Mouse (Mus musculus): ENCODE data around the gene Aym1.
A peak's percentile ranks its signal among the peaks of the same experiment; 100 is the strongest.
"Not testable (repeated sequence)": the region's sequence is repeated elsewhere in the genome, so short reads cannot be mapped to it uniquely, and the experiment has no call there.

The Aym1 gene

DNA sequence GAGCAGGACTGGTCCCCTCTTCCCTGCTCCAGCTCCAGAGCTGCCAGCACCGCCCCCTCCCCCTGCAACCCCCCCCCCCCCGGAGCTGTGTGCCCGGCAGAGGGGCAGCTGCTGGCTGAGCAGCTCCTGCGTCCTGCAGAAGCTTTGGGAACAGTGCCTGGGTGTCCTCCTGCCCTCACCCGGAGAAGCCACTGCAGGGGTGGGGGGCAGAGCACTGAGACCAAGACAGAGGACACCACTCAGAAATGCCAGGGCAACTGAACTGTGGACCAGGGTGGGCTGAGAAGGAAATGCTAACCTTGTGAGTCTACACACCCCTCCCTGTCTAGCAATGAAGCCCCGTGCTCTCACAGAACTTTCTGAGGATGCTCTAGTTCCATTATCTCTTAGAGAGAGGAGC lies at the start of gene Aym1:
Gene Aym1 (plus strand): TSS at position 109 of the 400 bp plus-strand sequence.
- DNase-seq (ENCODE audit: low spot score in 2 of 2), result no peak

DNA sequence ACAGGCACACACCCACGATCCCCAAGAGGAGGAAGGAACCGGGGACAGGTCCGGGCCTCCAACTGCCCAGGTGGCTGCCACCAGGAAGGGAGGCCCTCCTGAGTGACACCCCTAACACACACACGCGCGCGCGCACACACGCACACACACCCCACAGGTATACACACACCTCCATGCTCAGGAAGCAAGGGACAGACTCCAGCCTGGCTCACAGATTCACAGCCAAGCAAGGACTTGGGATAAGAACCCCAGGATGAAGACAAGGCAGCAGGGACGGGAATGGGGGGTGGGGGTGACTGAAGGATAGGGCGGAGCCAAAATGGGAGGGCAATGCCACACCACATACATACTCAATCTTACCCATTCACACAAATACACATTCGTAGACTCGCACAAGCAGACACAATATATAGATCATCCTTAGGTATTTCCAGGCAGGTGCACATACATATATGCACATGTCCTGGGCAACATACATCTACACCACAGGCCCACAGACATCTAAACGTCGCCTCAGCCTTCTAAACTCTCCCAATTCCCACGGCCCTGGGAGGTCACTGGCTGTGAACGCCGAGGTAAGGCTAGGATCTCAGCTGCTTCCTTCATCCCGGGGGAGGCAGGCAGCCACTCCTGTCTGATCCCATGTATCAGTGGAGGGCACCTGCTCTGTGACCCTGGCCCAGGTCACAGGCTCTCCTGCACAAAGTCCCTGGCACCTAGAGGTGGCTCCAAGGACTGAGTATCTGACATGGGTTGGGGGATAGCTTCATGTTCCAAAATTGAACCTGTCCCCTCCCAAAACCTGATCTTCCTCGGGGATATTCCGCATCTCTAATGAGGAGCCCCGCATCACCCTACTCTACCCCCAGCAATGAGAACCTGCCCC lies 47.4 kb upstream of the Aym1 start:
- DNase-seq (ENCODE audit: low spot score in 2 of 2), result no peak

DNA sequence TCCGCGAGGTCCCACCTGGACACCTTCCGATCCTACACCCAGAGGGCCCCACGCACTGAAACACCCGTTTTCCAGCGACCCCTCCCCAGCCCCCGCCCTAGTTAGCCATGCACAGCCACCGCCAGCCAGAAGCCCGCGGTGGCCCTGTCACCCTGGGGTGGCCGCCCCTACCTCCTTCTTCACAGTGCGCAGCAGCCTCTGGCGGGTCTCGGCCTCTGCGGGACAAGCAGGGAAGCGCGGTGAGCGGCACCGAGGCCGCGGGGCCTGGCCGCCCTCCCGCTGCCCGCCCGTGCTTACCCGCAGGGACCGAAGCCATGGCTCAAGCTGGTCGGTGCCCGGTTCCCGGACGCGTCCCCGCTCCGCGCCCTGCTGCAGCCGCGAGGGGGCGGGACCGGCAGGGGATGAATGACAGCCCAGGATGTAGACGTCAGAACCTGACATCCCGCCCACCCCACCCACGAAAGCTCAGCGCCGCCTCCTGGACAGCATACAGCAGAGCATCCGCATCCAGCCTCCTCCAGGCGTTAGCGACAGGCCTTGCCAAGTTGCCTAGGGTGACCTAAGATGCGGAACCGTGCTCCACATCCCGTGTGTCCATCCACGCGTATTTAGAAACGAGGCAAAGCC lies 46.6 kb upstream of the Aym1 start, which contains the start of gene Sgsm1:
Gene Sgsm1 (minus strand): TSS at position 410 of the 627 bp plus-strand sequence.
- peak; percentile 81 to 83 for DNase-seq (ENCODE audit: low spot score in 2 of 2)

DNA sequence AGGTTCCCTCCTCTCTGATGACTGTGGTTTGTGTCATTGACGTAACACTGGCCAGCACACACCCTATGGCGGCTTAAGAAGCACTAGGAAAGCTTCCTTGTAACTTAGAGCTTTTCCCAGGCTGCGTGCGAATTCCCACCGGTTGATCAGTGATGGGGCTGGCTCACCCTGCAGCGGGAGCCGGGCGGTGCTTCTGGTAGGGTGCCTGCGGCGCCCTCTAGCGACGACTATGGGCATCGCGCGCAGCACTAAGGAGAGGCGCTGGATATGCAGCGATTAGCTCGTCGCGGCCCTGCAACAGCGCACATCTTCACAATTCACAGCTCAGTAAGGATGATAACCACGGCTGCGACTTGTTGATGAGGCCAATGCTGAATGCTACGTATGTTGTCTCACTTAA lies 43.1 kb upstream of the Aym1 start:
- DNase-seq (ENCODE audit: low spot score in 2 of 2), result peak; percentile 91 to 94

DNA sequence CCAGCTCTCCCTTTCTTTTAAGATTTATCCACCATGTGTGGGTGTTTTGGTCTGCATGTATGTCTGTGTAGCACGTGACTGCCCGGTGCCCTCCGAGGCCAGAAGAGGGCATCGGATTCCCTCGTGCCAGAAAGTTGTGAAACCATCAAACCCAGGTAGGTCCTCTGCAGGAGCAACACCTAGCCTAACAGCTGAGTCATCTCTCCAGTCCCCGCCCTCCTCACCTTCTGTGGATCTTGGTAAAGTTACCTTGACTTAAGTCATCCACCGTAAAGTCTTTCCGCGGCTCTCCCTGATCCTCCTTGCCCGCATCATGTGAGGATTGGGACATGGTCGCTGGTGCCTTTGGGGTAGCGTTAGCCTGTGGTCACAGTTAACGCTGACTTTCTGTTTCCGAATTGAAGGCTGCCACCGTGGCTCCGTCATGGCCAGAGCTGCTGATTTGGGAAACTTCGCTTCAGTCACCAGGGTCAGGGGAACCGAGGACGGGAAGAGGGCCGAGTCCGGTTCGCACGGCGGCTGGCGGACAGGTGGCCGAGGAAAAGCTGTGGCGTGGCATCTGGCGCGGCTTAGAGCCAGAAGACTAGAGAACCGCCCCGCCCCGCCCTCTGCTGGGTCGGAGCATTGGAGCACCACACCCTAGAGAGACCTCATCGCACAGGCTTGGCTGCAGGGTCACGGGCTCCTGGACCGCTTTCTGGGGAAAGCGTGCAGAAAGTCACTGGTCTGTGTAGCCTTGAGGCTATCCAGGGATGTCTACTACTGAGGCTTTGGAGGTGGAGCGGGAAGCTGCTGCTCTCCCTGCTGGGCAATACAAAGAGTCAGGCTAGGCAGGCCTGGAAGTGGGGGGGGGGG lies 33.1 kb upstream of the Aym1 start:
- no peak for DNase-seq (ENCODE audit: low spot score in 2 of 2)

DNA sequence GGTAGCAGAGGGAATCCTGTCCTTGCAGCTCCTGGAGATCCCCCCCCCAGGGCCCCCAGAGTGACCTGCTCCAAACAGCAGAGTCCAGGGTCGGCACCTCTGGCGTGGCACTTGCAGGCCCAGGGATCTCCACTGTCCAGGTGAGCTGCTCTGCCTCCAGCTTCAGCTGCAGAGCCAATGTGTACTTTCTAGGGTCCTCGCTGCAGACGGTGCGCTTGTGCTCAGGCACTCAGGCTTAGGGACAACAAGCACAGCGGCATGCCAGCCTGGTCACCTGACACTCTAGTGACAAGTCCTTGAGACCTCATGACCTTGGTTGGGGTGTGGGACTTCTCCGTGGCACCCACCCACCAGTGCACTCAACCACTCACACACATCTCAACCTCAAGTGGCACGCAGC lies 27.6 kb upstream of the Aym1 start:
- DNase-seq (ENCODE audit: low spot score in 2 of 2), result no peak

DNA sequence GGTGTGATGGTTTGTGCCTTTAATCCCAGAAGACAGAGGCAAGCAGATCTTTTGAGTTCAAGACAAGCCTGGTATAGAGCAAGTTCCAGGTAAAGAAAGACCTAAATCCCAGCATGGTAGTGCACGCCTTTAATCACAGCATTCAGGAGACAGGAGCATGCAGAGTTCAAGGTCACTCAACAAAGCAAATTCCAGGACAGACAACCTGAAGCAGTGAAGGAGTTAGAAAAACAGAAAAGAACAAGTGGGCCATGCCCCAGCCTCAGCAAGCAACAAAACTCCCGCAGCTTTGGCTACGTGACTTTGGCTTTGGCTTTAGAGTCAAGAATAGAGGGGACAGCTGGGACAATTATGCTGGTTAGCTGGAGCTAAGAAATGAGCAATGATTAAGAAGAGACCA lies 26.9 kb upstream of the Aym1 start:
- no peak for DNase-seq (ENCODE audit: low spot score in 2 of 2)

DNA sequence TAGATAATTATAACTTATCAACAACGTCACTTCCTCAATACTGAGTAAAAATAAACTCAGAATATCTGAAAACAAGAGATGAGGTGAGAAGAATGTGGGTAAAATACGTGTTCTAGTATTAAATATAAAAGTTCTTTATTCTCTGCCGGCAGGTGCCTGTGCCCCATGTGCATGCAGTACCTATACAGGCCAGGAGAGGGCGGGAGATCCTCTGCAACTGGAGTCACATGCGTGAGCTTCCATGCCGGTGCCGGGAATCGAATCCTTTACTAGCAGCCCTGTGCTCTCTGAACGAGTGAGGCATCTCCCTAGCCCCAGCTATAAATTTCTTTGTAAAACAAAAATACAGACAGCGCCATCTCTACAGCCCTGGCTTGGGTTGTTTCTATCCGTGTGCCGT lies 24.9 kb upstream of the Aym1 start:
- DNase-seq (ENCODE audit: low spot score in 2 of 2), result no peak

DNA sequence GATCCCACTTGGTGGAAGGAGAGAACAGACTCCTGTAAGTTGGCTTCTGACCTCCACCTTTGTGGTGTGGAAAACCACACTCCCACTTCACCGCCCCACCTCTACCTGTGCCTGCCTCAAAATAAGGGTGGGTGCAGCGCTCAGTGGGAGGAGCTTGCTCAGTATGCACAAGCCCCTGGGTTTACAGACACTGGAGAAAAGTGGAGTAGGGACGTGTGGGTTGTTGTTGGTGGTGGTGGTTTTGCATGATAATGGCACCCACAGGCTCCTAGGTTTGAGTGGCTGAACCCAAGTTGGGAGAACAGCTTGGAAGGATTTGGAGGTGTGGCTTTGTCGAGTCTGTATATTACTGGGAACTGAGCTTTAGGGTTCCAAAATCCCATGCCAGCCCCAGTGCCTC lies 24.2 kb upstream of the Aym1 start:
- no peak for DNase-seq (ENCODE audit: low spot score in 2 of 2)

DNA sequence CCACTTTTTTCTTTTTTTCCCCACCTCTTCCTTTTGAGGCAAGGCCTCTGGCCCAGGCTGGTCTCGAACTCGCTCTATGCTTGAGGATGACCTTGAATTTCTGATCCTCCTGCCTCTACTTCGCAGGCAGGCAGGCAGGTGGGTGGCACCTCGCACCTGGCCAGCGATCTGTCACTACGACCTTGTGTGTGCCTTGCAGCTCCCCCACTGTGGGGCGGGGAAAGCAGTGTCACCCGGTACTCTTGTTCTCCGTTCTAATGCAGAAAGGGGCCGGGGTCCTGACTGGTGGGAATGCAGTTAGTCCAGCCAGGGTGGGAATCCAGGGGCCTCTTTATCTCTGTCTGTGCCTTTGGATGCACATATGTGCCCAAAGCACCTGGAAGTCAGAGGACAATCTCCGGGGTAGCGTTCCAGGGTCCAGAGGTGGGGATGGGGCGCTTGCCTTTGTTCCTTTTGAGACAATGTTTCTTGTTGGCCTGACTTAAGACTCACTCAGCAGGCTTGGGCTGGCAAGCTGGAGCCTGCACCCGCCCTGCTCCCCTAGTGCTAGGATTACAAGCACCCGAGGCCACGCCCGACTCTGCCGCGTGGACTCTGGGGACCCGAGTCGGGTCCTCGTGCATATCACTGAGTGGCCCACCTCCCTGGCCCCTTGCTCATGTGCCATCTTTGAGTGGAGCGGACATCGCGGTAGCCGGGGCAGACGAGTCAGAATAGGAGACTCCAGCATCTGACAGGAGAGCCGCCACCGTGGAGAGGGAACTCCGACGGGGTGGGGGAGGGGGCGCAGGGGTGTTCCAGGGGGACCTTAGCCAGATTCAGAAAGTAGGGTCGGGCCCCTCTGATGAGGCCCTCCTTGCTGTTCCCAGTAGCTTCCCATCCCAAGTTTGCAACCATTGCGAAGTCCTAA lies 22.2 kb upstream of the Aym1 start:
- DNase-seq (ENCODE audit: low spot score in 2 of 2), result no peak

DNA sequence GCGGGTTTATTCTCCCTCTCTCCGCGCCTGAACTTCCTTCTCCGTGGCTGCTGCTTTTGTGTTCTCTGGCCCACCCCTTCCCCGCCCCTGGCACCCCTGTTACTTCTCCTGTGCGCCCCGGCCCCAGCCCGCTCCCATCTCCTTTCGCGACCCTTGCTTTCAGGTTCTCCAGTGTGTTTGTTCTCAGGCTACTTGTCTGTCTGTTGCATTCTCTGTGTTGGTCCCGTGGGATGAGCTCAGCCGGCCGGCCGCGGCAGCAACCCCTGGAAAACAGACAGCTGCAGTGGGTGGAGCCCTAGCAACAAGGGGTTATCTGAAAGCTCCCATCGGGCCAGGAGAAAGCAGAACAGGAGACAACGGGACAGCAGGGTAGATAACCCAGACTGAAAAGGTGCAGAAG lies 21.4 kb upstream of the Aym1 start:
- DNase-seq (ENCODE audit: low spot score in 2 of 2), result no peak

DNA sequence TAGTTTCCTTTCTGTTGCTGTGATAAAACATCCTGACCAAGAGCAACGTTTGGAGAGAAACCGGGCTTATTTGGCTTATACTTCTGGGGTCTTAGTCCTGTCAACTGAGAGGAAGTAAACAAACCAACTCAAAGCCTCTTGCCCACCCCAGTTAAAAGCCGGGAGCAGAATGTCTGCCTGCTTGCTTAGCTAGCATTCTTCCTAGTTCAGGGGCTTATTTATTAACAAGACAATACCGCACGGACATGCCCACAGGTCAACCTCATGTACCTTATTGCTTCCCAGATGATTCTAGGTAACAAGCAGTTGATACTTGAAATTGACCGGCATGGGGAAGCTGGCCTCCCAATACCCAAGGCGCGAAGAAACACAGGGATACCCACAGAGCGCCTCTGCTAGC lies 20.8 kb upstream of the Aym1 start:
- DNase-seq (ENCODE audit: low spot score in 2 of 2), result no peak

DNA sequence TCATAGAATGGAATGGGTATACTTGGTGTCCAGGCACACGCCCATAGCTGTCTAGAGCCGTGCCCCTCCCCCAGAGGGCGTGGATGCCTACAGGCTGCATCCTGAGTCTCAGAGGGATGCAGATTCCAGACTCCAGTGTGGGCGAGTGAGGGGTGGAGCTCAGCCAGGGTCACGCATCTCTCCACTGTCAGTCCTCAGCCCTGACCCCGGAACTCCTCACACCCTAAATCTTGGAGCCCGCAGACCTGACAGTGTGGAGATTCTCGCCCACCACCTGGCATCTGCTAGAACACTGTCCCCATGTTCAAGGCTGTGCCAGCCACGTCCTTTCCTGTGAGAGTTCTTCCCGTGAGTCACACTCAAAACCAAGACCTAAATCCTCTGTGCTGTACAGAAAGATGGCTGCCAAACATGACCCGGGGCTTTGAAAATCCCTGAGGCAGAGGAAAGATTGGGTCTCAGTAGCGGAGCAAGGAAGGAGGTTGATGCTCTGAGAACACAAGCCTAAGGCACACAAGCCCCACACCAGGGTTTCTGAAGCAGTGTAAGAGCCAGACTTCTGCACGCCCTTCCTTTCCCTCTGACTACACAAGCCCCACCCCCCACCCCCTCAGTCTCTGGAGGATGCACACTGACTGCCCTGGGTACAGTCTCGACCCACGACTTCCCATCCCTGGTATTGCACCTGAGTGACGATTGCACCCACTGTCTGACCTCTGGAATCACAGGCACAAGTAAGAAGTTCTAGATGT lies 12.3 kb upstream of the Aym1 start:
- DNase-seq (ENCODE audit: low spot score in 2 of 2), result peak; percentile 37 to 51

DNA sequence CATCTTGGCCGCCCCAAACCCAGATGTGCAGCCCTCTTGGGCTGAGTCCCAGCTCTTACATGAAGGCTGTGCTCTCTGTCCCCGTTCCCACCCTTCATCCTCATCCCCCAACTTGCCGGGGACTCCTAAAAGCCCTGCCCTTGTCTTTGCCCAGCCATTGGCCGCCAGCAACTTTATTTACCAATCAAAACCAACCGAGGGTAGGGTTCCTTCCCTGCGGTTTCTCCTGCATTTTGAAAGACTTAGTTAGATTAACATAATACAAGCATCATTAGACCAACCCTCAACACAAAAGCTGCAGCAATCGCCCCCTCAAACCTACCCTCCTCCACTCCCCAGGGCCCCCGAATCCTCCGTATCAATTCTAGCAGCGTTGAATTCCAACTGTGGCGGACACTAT lies 11.3 kb upstream of the Aym1 start:
- DNase-seq (ENCODE audit: low spot score in 2 of 2), result no peak

DNA sequence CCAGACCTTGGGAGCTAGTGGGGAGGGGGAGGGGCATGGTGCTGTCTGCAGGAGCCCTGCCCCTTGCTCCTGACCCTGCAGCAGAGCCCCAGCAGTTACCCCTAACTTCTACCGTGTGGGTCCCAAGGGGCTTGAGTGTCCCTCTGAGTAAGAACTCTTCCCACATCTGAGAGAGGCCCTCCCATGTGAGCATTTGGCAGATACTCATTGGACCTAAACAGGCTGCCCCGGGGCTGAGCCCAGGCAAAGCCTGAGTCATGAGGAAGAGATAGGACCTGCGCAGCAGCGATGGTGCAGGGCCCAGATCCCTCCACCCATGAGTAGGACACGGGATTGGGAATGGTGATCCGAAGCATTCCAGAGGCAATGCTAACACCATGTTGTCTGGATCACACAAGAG lies 10.4 kb upstream of the Aym1 start:
- not testable (repeated sequence) for DNase-seq (ENCODE audit: low spot score in 2 of 2)

DNA sequence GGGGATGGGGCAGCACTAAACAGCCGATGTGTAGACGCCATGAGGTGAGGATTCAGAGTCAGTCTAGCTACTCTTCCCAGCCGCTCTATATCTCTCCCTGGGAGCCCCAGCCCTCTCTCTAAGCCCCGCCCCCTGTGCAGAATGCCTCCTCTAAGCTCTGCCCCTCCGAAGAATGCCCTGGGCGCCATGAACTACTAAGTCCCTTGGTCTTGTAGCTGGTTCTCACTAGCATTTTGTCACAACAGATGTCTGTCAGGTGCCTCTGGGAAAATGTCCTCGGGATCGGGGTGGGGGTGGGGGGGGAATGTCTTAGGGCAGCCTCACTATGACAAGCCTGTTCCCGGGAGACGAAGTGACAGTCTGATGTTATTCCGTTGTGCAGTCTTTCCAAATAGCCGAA lies 9.5 kb upstream of the Aym1 start:
- DNase-seq (ENCODE audit: low spot score in 2 of 2), result no peak

DNA sequence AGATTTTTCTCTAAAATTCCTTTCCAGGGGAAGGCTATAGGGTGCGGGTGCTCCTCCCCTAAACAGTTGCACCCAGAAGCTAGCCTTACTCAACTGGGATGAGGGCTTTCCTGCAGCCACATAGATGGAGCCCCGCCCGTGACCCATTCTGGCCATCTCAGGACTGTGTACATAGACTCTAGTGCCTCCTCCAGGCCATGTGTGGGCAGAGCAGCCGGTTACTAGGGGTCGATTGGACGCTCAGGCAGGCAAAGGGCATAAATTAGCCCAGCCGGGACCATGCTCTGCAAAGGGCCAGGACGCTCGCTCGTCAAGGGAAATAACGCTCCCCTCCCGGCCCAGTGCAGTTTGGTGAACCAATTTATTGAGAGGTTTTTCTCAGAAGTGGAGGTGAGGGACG lies 8.5 kb upstream of the Aym1 start:
- DNase-seq (ENCODE audit: low spot score in 2 of 2), result no peak

DNA sequence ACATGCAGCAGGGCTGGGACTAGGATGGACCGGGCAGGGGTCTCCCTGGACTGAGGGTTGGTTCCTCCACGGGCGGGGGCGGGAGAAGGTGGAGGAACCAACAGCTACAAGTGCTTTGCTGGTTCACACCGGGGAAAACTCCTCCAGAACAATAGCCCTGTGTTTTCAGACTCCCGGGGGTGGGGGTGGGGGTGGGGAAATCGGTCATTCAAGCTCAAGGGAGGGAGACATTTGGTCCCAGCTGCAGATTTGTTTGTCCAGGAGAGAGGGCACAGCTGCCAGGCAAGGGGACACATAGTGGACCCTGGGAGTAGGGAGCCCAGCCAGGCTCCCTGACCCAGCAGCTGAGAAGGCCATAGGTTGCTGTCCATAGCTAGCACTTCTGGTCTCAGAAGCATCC lies 7.9 kb upstream of the Aym1 start:
- no peak for DNase-seq (ENCODE audit: low spot score in 2 of 2)

DNA sequence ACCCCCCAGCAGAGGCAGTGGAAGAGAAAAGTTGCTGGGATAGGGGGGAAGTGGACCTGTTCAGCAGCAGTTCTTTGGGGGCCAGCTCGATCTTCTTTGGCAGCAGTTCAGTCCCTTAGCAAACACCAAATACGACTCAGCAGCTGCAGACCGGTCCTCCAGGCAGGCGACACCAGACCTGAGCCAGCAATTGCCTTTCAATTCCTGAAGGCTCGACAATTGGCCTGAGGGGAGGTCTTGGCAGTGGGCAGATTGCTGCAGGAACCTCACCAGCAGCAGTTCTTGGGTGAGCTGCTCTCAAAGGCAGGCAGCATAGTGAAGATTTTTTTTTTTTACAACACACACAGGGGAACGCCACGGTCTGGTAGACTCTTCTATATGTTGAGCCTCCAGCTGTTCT lies 7.3 kb upstream of the Aym1 start:
- DNase-seq (ENCODE audit: low spot score in 2 of 2), result no peak

DNA sequence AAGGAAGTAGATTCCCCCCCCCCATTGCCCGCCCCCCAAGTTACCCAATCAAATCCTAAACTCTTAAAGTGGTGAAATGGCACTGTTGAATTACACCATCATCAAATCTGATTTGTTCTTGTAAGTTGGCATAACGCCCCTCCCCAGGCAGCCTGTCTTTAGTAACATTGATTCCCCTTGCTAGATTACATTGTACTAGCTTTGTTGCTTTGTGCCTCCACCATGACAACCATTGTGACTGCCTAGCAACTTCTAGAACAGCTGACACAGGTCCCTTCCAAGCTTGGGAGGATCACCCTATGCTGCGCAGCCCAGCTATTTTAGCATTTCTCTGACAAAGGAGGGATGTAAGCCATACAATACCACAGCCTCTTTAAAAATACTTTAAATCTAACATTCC lies 5.3 kb upstream of the Aym1 start:
- no peak for DNase-seq (ENCODE audit: low spot score in 2 of 2)

DNA sequence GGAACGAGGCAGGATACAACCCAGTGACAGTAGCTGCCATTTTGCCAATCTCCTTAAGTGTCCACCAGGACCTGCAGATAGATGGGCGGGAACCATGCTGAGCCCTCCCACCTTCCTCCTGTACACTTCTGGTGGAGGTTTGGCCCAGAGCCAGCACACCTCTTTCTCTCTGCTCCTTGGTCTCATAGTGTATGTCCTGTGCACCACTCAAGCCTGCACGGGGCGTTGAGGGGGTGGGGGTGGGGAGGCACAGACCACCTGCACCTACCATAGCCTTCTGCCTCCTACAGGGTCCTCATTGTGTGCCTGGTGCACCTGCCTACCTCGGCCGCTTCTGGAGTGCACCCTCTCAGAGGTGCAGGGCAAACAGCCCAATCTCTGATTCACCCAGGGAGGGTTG lies 4.5 kb upstream of the Aym1 start:
- no peak for DNase-seq (ENCODE audit: low spot score in 2 of 2)
